Mouse (Mus musculus) CH12.LX (cell line): ENCODE data around the gene Tmem273.

Source experiments
- CTCF ChIP-seq, 2 experiments: IDR thresholded peaks in 1 of 2; conservative IDR thresholded peaks in 1 of 2; 2 replicates each; pipeline ENCODE4 v1.5.1; 2011 to 2012; ENCODE audit warnings: low read depth in 2 of 2, low read length in 2 of 2, improper control_type of control experiment in 1 of 2, inconsistent platforms in 1 of 2, mild to moderate bottlenecking in 1 of 2, moderate library complexity in 1 of 2
- E2F4 ChIP-seq: IDR thresholded peaks from 2 replicates; pipeline ENCODE4 v1.6.1; 2011; ENCODE audit warnings: low read depth, low read length, improper control_type of control experiment; ENCODE audit not compliant: insufficient replicate concordance
- HCFC1 ChIP-seq: IDR thresholded peaks from 2 replicates; pipeline ENCODE4 v1.6.1; 2012; ENCODE audit warnings: low read depth, mild to moderate bottlenecking, inconsistent platforms, low read length, improper control_type of control experiment
- MAX ChIP-seq: IDR thresholded peaks from 2 replicates; pipeline ENCODE4 v1.6.1; 2011; ENCODE audit warnings: low read length, improper control_type of control experiment
- POLR2A ChIP-seq: IDR thresholded peaks from 2 replicates; pipeline ENCODE4 v1.6.1; 2011; ENCODE audit warnings: low read depth, mild to moderate bottlenecking, improper control_type of control experiment, low read length
- POLR2AphosphoS2 ChIP-seq: IDR thresholded peaks from 2 replicates; pipeline ENCODE4 v1.6.1; 2011; ENCODE audit warnings: low read depth, low read length, improper control_type of control experiment
- TCF12 ChIP-seq: IDR thresholded peaks from 2 replicates; pipeline ENCODE4 v1.6.1; 2014; ENCODE audit warnings: low read depth, mild to moderate bottlenecking, inconsistent platforms, low read length, improper control_type of control experiment
- UBTF ChIP-seq: IDR thresholded peaks from 2 replicates; pipeline ENCODE4 v1.6.1; 2012; ENCODE audit warnings: low read depth, mild to moderate bottlenecking, inconsistent platforms, low read length, improper control_type of control experiment, moderate library complexity
- USF2 ChIP-seq: conservative IDR thresholded peaks from 2 replicates; pipeline ENCODE4 v1.6.1; 2011; ENCODE audit warnings: low read depth, low read length, improper control_type of control experiment

- TF ChIP-seq E2F4 (no peak), POLR2AphosphoS2 (no peak), MAX (no peak), UBTF (no peak), POLR2A (no peak), CTCF (conservative IDR thresholded peaks at IDR 0.05 in 1 of 2, IDR thresholded peaks at IDR 0.05 in 1 of 2; ENCODE audit: low read depth in 2 of 2, low read length in 2 of 2) (no peak), TCF12 (no peak), HCFC1 (no peak), USF2 (no peak)
Measured at GRCm38 (mm10) chr14:32796375-32796774, 10.6 kb downstream of the Tmem273 start.
